Comparison of ENCODE assay signal across 7 mouse cellular contexts in genomic region chr12:21778308-21778707, GRCm38 (mm10).
DNase-seq lines count a peak whose midpoint lies in the region; ATAC-seq and TF ChIP-seq lines count a peak whose summit lies in the region.
"Not testable (repeated sequence)": the region's sequence is repeated elsewhere in the genome, so short reads cannot be mapped to it uniquely, and the experiment has no call there.

No protein-coding gene starts in this region.

- H3K9ac ChIP-seq in embryonic facial prominence, embryonic 12.5 days; kidney, embryonic 15.5 days; limb, embryonic 15.5 days; lung, embryonic 16.5 days (ENCODE audit: low read length): not testable (repeated sequence)
- 0 out of 2 replicates have a peak overlapping the region, but pooled peaks have one; percentile 16 for H3K9ac ChIP-seq in heart, embryonic 11.5 days (ENCODE audit: low read depth, low read length)

- H3K4me2 ChIP-seq in embryonic facial prominence, embryonic 12.5 days (replicated peaks) = peak overlapping the region; percentile 19; the same call in 1 of the 2 replicates
- H3K4me2 ChIP-seq in heart, embryonic 11.5 days = peak overlapping the region; percentile 54
- H3K4me2 ChIP-seq in kidney, embryonic 15.5 days = peak overlapping the region; percentile 52
- peak overlapping the region; percentile 31 for H3K4me2 ChIP-seq in limb, embryonic 15.5 days
- H3K4me2 ChIP-seq in lung, embryonic 16.5 days (ENCODE audit: low read depth, low read length) = peak overlapping the region; percentile 39

- H3K4me3 ChIP-seq in embryonic facial prominence, embryonic 12.5 days = peak overlapping the region; percentile 24; the same call in 1 of the 2 replicates
- peak overlapping the region; percentile 34 for H3K4me3 ChIP-seq in heart, embryonic 11.5 days (ENCODE audit: low read depth, low read length)
- H3K4me3 ChIP-seq in hindbrain, embryonic 10.5 days = peak overlapping the region; percentile 42
- peak overlapping the region; percentile 34 for H3K4me3 ChIP-seq in kidney, embryonic 15.5 days (replicated peaks)
- H3K4me3 ChIP-seq in limb, embryonic 15.5 days = peak overlapping the region; percentile 27
- H3K4me3 ChIP-seq in lung, embryonic 16.5 days (ENCODE audit: low read length) = peak overlapping the region; percentile 33
- H3K4me3 ChIP-seq in small intestine, adult 2 months (ENCODE audit: low read depth, low read length) = peak overlapping the region; percentile 62

- not testable (repeated sequence) for ATAC-seq in embryonic facial prominence, embryonic 12.5 days (ENCODE audit: insufficient number of reproducible peaks, insufficient read depth, low FRiP score, low TSS enrichment); heart, embryonic 11.5 days (replicated peaks; ENCODE audit: insufficient number of reproducible peaks, low FRiP score, low TSS enrichment); kidney, embryonic 15.5 days (replicated peaks; ENCODE audit: low FRiP score); limb, embryonic 15.5 days (ENCODE audit: insufficient number of reproducible peaks, low FRiP score, low TSS enrichment, low read depth); lung, embryonic 16.5 days (ENCODE audit: low read depth)

- 30% methylated on average over 50 of the region's 50 CpGs for WGBS in embryonic facial prominence, embryonic 12.5 days
- WGBS in heart, embryonic 11.5 days (ENCODE audit: insufficient replicate concordance) = 16% methylated on average over 42 of the region's 50 CpGs
- 27% methylated on average over 50 of the region's 50 CpGs for WGBS in hindbrain, embryonic 10.5 days
- WGBS in kidney, embryonic 15.5 days = 21% methylated on average over 50 of the region's 50 CpGs
- 33% methylated on average over 50 of the region's 50 CpGs for WGBS in limb, embryonic 15.5 days
- WGBS in lung, embryonic 16.5 days = 26% methylated on average over 46 of the region's 50 CpGs
- 28% methylated on average over 50 of the region's 50 CpGs for whole genome bisulfite sequencing in small intestine, adult 2 months

- not testable (repeated sequence) for TF ChIP-seq POLR2A in small intestine, adult 2 months (IDR thresholded peaks at IDR 0.05; ENCODE audit: low read depth, low read length)

- DNase-seq in hindbrain, embryonic 10.5 days (ENCODE audit: low spot score) = not testable (repeated sequence)

- TF ChIP-seq CTCF in small intestine, adult 2 months (IDR thresholded peaks at IDR 0.05; ENCODE audit: extremely low read depth, insufficient read length, insufficient replicate concordance, low read depth, low read length) = not testable (repeated sequence)

- not testable (repeated sequence) for H3K27me3 ChIP-seq in embryonic facial prominence, embryonic 12.5 days; heart, embryonic 11.5 days (ENCODE audit: control insufficient read depth, insufficient read depth, low read length); hindbrain, embryonic 10.5 days (ENCODE audit: insufficient read depth, poor library complexity, severe bottlenecking); kidney, embryonic 15.5 days; limb, embryonic 15.5 days; lung, embryonic 16.5 days (ENCODE audit: control insufficient read depth, insufficient read depth, low read depth, low read length); small intestine, adult 2 months (ENCODE audit: control insufficient read depth, insufficient read depth, low read length)

- H3K4me1 ChIP-seq in embryonic facial prominence, embryonic 12.5 days; heart, embryonic 11.5 days (ENCODE audit: control insufficient read depth, insufficient read depth, low read length); hindbrain, embryonic 10.5 days (replicated peaks); kidney, embryonic 15.5 days; limb, embryonic 15.5 days; lung, embryonic 16.5 days (replicated peaks; ENCODE audit: control insufficient read depth, insufficient read depth, low read length); small intestine, adult 2 months (ENCODE audit: control insufficient read depth, insufficient read depth, insufficient read length, low read length): not testable (repeated sequence)

- H3K36me3 ChIP-seq in embryonic facial prominence, embryonic 12.5 days; heart, embryonic 11.5 days (ENCODE audit: control insufficient read depth, insufficient read depth, low read length); hindbrain, embryonic 10.5 days; kidney, embryonic 15.5 days; limb, embryonic 15.5 days; lung, embryonic 16.5 days (ENCODE audit: control insufficient read depth, insufficient read depth, low read length); small intestine, adult 2 months (ENCODE audit: control insufficient read depth, insufficient read depth, low read length): not testable (repeated sequence)

- H3K27ac ChIP-seq in embryonic facial prominence, embryonic 12.5 days; heart, embryonic 11.5 days (ENCODE audit: low read depth, low read length); hindbrain, embryonic 10.5 days; kidney, embryonic 15.5 days; limb, embryonic 15.5 days; lung, embryonic 16.5 days (ENCODE audit: low read length); small intestine, adult 2 months (ENCODE audit: insufficient read depth, low read depth, low read length): not testable (repeated sequence)

- H3K9me3 ChIP-seq in embryonic facial prominence, embryonic 12.5 days; heart, embryonic 11.5 days (replicated peaks; ENCODE audit: control insufficient read depth, low read length); kidney, embryonic 15.5 days (replicated peaks); limb, embryonic 15.5 days; lung, embryonic 16.5 days (ENCODE audit: control insufficient read depth, low read length): not testable (repeated sequence)
- peaks cover 11% of the 10 kb centered on the region for H3K9me3 ChIP-seq in hindbrain, embryonic 10.5 days
